Mouse (Mus musculus) cortical plate, adult 2 months (tissue): ENCODE measurements around the gene Brf1.

Experiments used
- CTCF ChIP-seq: fragments of 200-500 bp; IDR thresholded peaks from 2 replicates; pipeline ENCODE4 v1.5.1; 2011; ENCODE audit warnings: mild to moderate bottlenecking, control low read depth, low read length; ENCODE audit not compliant: insufficient read depth; ENCODE audit errors: extremely low read depth
- POLR2A ChIP-seq: fragments of 200-500 bp; IDR thresholded peaks from 2 replicates; pipeline ENCODE4 v1.6.1; 2011; ENCODE audit warnings: mild to moderate bottlenecking, low read length, control low read depth; ENCODE audit not compliant: insufficient read depth; ENCODE audit errors: extremely low read depth

DNA sequence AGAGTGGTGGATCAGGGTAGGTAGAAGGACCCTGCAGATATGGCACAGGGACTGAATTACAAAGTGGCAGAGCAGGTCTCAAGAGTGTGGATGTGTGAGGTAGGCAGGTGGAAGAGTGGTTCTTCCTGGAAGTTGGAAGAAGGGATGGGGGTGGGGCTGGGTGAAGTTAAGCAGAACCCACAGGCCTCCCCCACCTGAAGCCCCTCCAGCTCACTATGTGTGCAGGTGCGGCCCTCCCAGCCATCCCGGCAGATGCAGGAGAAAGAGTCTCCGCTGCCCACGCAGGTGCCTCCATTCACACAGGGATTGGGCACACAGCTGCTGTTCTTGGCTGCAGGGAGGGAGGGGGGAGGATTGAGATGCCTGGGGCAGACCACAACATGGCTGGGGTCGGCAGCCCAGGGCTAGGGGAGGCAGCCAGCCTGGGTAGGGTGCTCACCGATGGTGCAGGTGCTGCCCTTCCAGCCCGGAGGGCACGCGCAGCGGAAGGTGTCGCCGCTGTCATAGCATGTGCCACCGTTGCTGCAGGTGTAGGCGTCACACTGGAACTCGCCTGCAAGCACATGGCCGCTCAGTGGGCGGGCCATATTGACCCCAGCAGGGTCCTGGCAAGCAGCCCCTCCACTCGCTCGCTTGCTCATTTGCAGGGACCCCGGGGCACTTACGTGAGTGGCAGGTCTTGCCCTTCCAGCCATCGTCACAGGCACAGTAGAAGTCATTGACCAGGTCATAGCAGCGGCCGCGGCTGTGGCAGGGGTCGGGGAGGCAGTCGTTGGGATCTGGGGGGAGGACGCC, 87.4 kb downstream of the Brf1 start:
- TF ChIP-seq CTCF (no peak), POLR2A (no peak)
